Mouse (Mus musculus): ENCODE measurements around the gene Fam161a. TPM values are rescaled to one million over a fixed set of nuclear protein-coding genes. Genes with fewer than 3 reads are reported as not detected.
A peak's percentile ranks its signal among the peaks of the same experiment; 100 is the strongest.
"Not testable (repeated sequence)": the region's sequence is repeated elsewhere in the genome, so short reads cannot be mapped to it uniquely, and the experiment has no call there.

Fam161a gene
- polyA plus RNA-seq, 1 experiment from 2014 or later = 4.2 TPM

DNA sequence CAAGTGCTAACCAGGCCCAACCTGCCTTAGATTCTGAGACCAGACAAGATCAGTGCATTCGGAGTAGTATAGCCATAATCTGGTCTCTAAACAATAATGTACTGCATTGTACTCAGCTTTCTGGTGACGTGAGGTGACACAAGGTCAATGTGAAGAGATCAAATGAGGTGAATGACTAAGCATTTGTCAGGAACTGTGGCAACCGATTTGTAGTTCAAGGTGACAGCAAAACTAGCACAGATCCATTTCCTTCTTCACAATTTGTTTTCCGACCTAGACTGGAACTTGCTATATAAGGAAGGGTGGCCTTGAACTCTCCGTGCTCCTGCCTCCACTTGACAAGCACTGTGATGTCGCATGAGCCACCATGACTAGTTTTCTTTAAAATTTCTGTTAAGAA is 55.8 kb downstream of the Fam161a start:
- 86% methylated on average over 6 of the region's 6 CpGs for WGBS
- Histone ChIP-seq H3K4me1 (ENCODE audit: control insufficient read depth, insufficient read depth, low read length) (no peaks in the 10 kb centered on the region; the same call in 1 of the 2 replicates), H3K4me3 (ENCODE audit: low read depth, low read length) (no peak overlapping the region), H3K27ac (ENCODE audit: low read depth, low read length) (no peak overlapping the region), H3K9me3 (ENCODE audit: control insufficient read depth, low read length) (no peaks in the 10 kb centered on the region), H3K4me2 (ENCODE audit: low read depth, low read length) (no peak overlapping the region), H3K9ac (replicated peaks; ENCODE audit: low read depth, low read length) (no peak overlapping the region), H3K36me3 (ENCODE audit: control insufficient read depth, insufficient read depth, low read length) (no peaks in the 10 kb centered on the region), H3K27me3 (ENCODE audit: control insufficient read depth, insufficient read depth, low read length) (no peaks in the 10 kb centered on the region)
- ATAC-seq (ENCODE audit: low read depth) = no peak

DNA sequence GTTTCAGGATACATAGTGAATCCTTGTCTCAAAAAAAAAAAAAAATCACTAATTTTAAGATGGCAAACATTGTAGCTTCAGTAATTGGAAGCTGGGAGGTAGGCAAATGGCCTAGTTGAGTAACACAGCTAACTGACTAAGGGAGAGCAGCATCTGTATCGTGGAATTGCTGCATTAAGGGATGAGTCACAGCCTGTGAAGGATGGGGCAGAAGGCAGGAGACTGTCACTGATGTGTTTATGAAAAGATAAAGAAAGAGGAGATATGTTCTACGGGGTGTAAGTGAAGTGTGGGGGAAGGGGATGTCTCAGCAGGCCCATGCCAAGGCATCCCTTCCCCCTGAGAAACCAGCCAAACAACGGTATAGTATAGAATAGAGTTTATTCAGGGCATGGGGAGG is 56.5 kb downstream of the Fam161a start:
- no peak for ATAC-seq (ENCODE audit: low read depth)
- Histone ChIP-seq H3K9me3 (ENCODE audit: control insufficient read depth, low read length) (no peaks in the 10 kb centered on the region), H3K9ac (replicated peaks; ENCODE audit: low read depth, low read length) (no peak overlapping the region), H3K27ac (ENCODE audit: low read depth, low read length) (no peak overlapping the region), H3K27me3 (ENCODE audit: control insufficient read depth, insufficient read depth, low read length) (no peaks in the 10 kb centered on the region), H3K4me1 (ENCODE audit: control insufficient read depth, insufficient read depth, low read length) (no peaks in the 10 kb centered on the region; the same call in 1 of the 2 replicates), H3K36me3 (ENCODE audit: control insufficient read depth, insufficient read depth, low read length) (no peaks in the 10 kb centered on the region), H3K4me2 (ENCODE audit: low read depth, low read length) (no peak overlapping the region), H3K4me3 (ENCODE audit: low read depth, low read length) (no peak overlapping the region)
- WGBS = 71% methylated on average over 3 of the region's 3 CpGs

DNA sequence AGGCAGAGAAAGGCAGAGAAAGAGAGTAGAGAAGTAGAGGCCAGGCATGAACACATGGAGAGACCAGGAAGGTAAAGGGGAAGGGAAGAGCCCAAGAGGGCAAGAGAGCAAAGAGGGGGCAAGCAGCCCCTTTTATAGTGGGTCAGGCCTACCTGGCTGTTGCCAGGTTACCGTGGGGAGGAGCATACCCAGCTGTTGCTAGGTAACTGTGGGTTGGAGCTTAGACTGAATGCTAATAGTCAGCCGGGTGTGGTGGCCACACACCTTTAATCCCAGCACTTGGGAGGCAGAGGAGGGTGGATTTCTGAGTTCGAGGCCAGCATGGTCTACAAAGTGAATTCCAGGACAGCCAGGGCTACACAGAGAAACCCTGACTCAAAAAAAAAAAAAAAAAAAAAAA is 56.9 kb downstream of the Fam161a start:
- H3K27ac ChIP-seq (ENCODE audit: low read depth, low read length); H3K36me3 ChIP-seq (ENCODE audit: control insufficient read depth, insufficient read depth, low read length); H3K9ac ChIP-seq (replicated peaks; ENCODE audit: low read depth, low read length); H3K4me2 ChIP-seq (ENCODE audit: low read depth, low read length); H3K27me3 ChIP-seq (ENCODE audit: control insufficient read depth, insufficient read depth, low read length); H3K4me3 ChIP-seq (ENCODE audit: low read depth, low read length); H3K9me3 ChIP-seq (ENCODE audit: control insufficient read depth, low read length); H3K4me1 ChIP-seq (ENCODE audit: control insufficient read depth, insufficient read depth, low read length); ATAC-seq (ENCODE audit: low read depth): not testable (repeated sequence)
- 48% methylated on average over 3 of the region's 3 CpGs for WGBS

DNA sequence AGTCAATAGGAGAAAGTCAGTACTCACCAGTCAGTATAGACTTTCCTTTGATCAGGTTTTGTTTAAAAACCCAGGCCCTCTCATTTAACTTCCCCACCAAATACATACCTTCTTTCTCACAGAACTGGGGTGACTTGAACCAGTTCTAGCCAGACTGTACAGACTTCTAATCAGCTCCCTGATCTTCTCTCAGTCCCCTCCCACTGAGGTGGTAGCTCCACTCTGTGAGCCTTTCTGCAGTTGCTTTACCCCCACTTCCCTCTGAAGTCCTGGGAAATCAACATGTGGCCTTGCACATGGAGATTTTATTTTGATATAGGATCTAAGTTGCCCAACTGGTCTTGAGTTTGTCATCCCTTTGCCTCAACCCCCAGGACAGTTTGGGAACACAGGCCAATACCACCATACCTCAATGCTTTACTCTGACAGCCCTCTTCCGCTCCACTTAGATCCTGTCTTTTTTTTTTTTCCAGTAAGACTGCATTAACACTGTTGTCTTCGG is 57.9 kb downstream of the Fam161a start:
- Histone ChIP-seq H3K9ac (replicated peaks; ENCODE audit: low read depth, low read length) (no peak overlapping the region), H3K36me3 (ENCODE audit: control insufficient read depth, insufficient read depth, low read length) (no peaks in the 10 kb centered on the region), H3K4me1 (ENCODE audit: control insufficient read depth, insufficient read depth, low read length) (no peaks in the 10 kb centered on the region; the same call in 1 of the 2 replicates), H3K27me3 (ENCODE audit: control insufficient read depth, insufficient read depth, low read length) (no peaks in the 10 kb centered on the region), H3K27ac (ENCODE audit: low read depth, low read length) (no peak overlapping the region), H3K9me3 (ENCODE audit: control insufficient read depth, low read length) (no peaks in the 10 kb centered on the region), H3K4me2 (ENCODE audit: low read depth, low read length) (no peak overlapping the region), H3K4me3 (ENCODE audit: low read depth, low read length) (no peak overlapping the region)
- 97% methylated on average over 2 of the region's 2 CpGs for WGBS
- ATAC-seq (ENCODE audit: low read depth) = no peak

DNA sequence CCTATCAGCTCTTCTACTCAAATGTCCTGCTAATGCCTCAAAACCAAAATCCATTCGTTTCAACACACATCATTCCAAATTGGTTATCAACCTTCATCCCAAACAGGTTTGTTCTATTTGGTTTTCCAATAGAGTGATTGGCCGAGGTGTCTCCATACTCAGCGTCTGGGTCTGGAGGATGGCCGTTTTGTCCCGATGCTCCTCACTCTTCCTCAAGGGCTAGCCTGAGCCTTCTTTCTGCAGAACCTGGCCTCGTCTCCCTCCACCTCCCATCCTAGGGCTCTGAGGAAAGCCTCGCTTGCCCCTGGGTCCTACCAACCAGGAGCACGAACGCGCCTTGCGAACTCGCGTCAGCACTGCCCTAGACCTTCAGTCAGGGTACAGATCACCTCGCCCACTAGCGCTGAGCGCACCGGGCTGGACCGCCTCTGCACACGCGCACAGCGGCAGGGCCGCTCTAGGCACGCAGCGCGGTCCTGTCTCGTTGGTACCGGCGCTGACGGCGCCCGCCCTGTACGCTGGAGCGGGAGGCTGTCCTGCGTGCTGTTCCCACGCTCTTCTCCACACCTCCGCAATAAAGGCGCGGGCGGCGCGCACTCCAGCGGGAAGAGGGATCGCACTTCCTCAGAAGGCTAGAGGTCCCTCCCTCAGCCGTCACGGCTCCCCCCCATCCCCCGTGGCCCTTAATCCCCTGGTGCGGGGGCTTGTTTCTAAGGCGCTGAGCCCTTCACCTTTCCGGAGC is 60.2 kb downstream of the Fam161a start:
- no peaks in the 10 kb centered on the region; the same call in 1 of the 2 replicates for H3K4me1 ChIP-seq (ENCODE audit: control insufficient read depth, insufficient read depth, low read length)
- H3K36me3 ChIP-seq (ENCODE audit: control insufficient read depth, insufficient read depth, low read length) = no peaks in the 10 kb centered on the region
- H3K4me3 ChIP-seq (ENCODE audit: low read depth, low read length) = peak overlapping the region; percentile 47
- no peaks in the 10 kb centered on the region for H3K9me3 ChIP-seq (ENCODE audit: control insufficient read depth, low read length)
- 1% methylated on average over 49 of the region's 49 CpGs for WGBS
- H3K9ac ChIP-seq (replicated peaks; ENCODE audit: low read depth, low read length) = peak overlapping the region; percentile 64
- H3K27me3 ChIP-seq (ENCODE audit: control insufficient read depth, insufficient read depth, low read length) = no peaks in the 10 kb centered on the region
- H3K27ac ChIP-seq (ENCODE audit: low read depth, low read length) = peak overlapping the region; percentile 79
- H3K4me2 ChIP-seq (ENCODE audit: low read depth, low read length) = peak overlapping the region; percentile 72
- ATAC-seq (ENCODE audit: low read depth) = peak; percentile 100

DNA sequence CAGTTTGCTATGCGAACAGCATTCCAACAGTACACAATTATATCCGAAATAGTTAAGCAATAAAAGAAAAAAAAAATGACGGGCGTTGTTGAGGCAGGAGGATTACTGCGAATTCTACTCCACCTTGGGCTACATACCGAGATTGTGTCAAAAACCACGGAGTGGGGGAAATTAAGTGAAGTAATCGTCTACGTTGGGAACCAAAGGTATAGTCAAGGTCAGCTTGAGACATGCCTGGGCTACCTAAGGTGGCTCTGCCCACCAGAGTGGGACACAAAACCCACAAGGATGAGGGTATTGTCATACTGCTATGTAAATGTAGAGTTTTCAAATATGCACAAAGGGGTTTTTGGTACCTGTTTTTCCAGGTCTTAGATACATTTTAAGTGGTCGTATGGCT is 60.9 kb downstream of the Fam161a start:
- Histone ChIP-seq H3K9me3 (ENCODE audit: control insufficient read depth, low read length) (no peaks in the 10 kb centered on the region), H3K27me3 (ENCODE audit: control insufficient read depth, insufficient read depth, low read length) (no peaks in the 10 kb centered on the region), H3K4me2 (ENCODE audit: low read depth, low read length) (peak overlapping the region; percentile 72), H3K36me3 (ENCODE audit: control insufficient read depth, insufficient read depth, low read length) (no peaks in the 10 kb centered on the region), H3K9ac (replicated peaks; ENCODE audit: low read depth, low read length) (peak overlapping the region; percentile 64), H3K4me3 (ENCODE audit: low read depth, low read length) (peak overlapping the region; percentile 47), H3K4me1 (ENCODE audit: control insufficient read depth, insufficient read depth, low read length) (no peaks in the 10 kb centered on the region; the same call in 1 of the 2 replicates), H3K27ac (ENCODE audit: low read depth, low read length) (peak overlapping the region; percentile 46)
- no peak; the same call in none of the 2 replicates for ATAC-seq (ENCODE audit: low read depth)
- WGBS = 9% methylated on average over 10 of the region's 10 CpGs

DNA sequence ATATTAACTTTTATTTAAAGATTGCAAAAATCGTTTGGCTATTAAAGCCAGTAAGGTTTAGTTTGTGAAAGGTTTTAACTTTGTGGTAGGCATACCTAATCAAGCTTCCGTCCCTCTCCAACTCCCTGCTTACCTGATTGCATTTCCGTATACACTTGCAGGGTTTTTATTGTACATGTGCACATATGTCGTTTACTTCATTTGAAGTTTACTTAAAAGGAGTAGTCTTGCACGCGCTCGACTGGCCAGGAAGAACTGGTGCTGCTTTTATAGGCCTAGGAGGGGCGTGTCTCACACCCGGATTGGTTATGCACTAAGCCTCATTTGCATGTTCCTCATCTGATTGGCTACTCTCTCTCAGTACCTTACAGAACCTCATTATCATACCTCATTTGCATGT is 61.7 kb downstream of the Fam161a start:
- H3K36me3 ChIP-seq (ENCODE audit: control insufficient read depth, insufficient read depth, low read length); H3K27me3 ChIP-seq (ENCODE audit: control insufficient read depth, insufficient read depth, low read length); ATAC-seq (ENCODE audit: low read depth); H3K4me3 ChIP-seq (ENCODE audit: low read depth, low read length); H3K4me1 ChIP-seq (ENCODE audit: control insufficient read depth, insufficient read depth, low read length); H3K27ac ChIP-seq (ENCODE audit: low read depth, low read length); H3K4me2 ChIP-seq (ENCODE audit: low read depth, low read length); H3K9ac ChIP-seq (replicated peaks; ENCODE audit: low read depth, low read length); H3K9me3 ChIP-seq (ENCODE audit: control insufficient read depth, low read length): not testable (repeated sequence)
- 94% methylated on average over 9 of the region's 9 CpGs for WGBS

DNA sequence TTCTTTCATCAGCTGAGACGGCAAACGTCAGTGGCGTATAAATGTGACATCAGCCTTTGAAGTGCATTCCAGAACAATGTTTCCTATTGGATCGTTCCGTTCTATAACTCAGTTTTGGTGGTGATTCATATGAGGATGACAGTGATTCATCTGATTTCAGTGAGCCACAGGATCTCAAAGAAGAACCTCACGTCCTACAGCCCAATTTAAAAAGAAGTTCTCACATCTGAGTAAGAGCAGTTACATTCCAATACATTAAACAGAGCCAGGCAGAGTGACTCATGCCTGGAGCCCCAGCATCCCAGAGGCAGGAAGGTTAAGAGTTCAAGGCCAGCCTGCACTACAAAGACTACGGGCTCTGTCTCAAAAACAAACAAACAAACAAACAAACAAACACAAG is 67.5 kb downstream of the Fam161a start:
- no peak overlapping the region for H3K4me2 ChIP-seq (ENCODE audit: low read depth, low read length)
- no peaks in the 10 kb centered on the region for H3K36me3 ChIP-seq (ENCODE audit: control insufficient read depth, insufficient read depth, low read length)
- no peaks in the 10 kb centered on the region for H3K4me1 ChIP-seq (ENCODE audit: control insufficient read depth, insufficient read depth, low read length)
- H3K9ac ChIP-seq (replicated peaks; ENCODE audit: low read depth, low read length) = no peak overlapping the region
- no peaks in the 10 kb centered on the region for H3K27me3 ChIP-seq (ENCODE audit: control insufficient read depth, insufficient read depth, low read length)
- 84% methylated on average over 7 of the region's 7 CpGs for WGBS
- no peak overlapping the region for H3K27ac ChIP-seq (ENCODE audit: low read depth, low read length)
- no peak overlapping the region for H3K4me3 ChIP-seq (ENCODE audit: low read depth, low read length)
- ATAC-seq (ENCODE audit: low read depth) = no peak
- no peaks in the 10 kb centered on the region for H3K9me3 ChIP-seq (ENCODE audit: control insufficient read depth, low read length)

DNA sequence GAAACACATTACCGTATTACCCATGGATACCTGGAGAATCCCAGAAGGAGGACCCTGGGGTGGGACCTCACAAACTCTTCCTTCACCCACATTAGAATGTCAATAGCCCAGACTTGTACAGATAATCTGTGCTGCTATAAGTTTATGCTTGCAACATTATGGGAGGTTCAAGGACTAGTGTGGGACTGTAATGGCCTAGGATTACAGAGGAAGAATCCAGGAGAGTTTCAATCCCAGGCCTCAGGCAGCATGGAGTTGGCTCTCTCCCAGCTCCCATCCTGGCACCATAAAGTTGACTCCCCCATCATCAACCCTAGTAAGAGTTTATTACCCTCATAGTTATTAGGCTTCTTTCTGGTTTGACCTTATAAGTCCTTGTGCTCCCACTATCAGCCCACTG is 71.2 kb downstream of the Fam161a start:
- H3K36me3 ChIP-seq (ENCODE audit: control insufficient read depth, insufficient read depth, low read length) = no peaks in the 10 kb centered on the region
- H3K27me3 ChIP-seq (ENCODE audit: control insufficient read depth, insufficient read depth, low read length) = no peaks in the 10 kb centered on the region
- H3K4me1 ChIP-seq (ENCODE audit: control insufficient read depth, insufficient read depth, low read length) = no peaks in the 10 kb centered on the region
- WGBS = 97% methylated on average over 1 of the region's 1 CpGs
- no peak for ATAC-seq (ENCODE audit: low read depth)
- H3K4me3 ChIP-seq (ENCODE audit: low read depth, low read length) = no peak overlapping the region
- no peak overlapping the region for H3K9ac ChIP-seq (replicated peaks; ENCODE audit: low read depth, low read length)
- H3K9me3 ChIP-seq (ENCODE audit: control insufficient read depth, low read length) = no peaks in the 10 kb centered on the region
- no peak overlapping the region for H3K27ac ChIP-seq (ENCODE audit: low read depth, low read length)
- no peak overlapping the region for H3K4me2 ChIP-seq (ENCODE audit: low read depth, low read length)
